Mouse (Mus musculus) cortical plate, adult 2 months (tissue): ENCODE results near the gene Mrc2.
A peak's percentile ranks its signal among the peaks of the same experiment; 100 is the strongest.

Experiments used
- CTCF ChIP-seq: fragments of 200-500 bp; IDR thresholded peaks from 2 replicates; pipeline ENCODE4 v1.5.1; 2011; ENCODE audit warnings: mild to moderate bottlenecking, control low read depth, low read length; ENCODE audit not compliant: insufficient read depth; ENCODE audit errors: extremely low read depth
- POLR2A ChIP-seq: fragments of 200-500 bp; IDR thresholded peaks from 2 replicates; pipeline ENCODE4 v1.6.1; 2011; ENCODE audit warnings: mild to moderate bottlenecking, low read length, control low read depth; ENCODE audit not compliant: insufficient read depth; ENCODE audit errors: extremely low read depth

DNA sequence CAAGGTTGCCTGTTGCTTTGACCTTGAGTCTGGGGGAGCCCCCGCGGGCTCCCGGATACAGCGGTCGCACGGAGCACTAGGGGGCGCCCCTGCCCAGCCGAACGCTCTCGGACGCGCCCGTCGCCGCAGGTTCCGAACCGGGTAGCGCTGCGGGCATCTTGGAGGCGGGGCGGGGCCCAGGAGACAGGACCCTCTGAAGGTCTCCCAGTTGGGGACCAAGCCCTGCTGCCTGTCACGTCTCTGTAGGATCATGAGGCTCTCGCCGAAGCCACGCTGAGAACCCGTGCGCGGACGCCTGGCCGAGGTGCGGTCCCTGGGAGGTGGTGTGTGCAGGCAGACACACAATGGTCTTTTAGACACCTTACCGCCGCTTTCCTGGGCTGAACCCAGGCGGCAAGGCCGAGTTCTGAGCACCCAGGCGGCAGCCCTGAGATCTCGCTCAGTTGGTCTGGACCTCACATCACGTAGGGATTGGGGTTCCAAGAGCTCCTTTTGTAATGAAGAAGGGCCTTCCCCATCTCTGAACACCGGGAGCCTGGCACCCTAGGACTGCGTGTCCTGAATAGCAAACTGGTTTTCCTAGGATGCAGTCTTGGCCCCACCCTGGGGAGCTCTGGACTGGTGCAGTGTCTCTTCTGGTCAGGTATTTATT lies 70.6 kb downstream of the Mrc2 start:
- TF ChIP-seq CTCF (peak; percentile 47), POLR2A (no peak)
